Mouse (Mus musculus) thymus, adult 2 months (tissue): ENCODE measurements at regions not wholly inside any gene's neighbourhood (a gene's known extent, or its start where the extent isn't known, plus 50 kb on each side); places are given as distances from the start of the nearest gene placed in this dataset.

Experiments
- DNase-seq: peaks from one replicate; pipeline ENCODE4 v3.0.0; 2021
- H3K27ac ChIP-seq: fragments of 200-500 bp; 2 replicates; pipeline ENCODE4 v1.5.1; 2012; ENCODE audit warnings: low read length, control low read depth; ENCODE audit not compliant: control insufficient read depth, insufficient read depth
- H3K27me3 ChIP-seq: fragments of 200-500 bp; 2 replicates; pipeline ENCODE4 v1.6.1; 2012; ENCODE audit warnings: mild to moderate bottlenecking, low read length, moderate library complexity, mixed read lengths; ENCODE audit not compliant: control insufficient read depth, insufficient read depth
- H3K36me3 ChIP-seq: fragments of 200-500 bp; 2 replicates; pipeline ENCODE4 v1.6.1; 2012; ENCODE audit warnings: mild to moderate bottlenecking, low read length, moderate library complexity; ENCODE audit not compliant: control insufficient read depth, insufficient read depth
- H3K4me1 ChIP-seq: fragments of 200-500 bp; replicated peaks from 2 replicates; pipeline ENCODE4 v1.6.1; 2012; ENCODE audit warnings: low read length; ENCODE audit not compliant: control insufficient read depth, insufficient read depth
- H3K4me3 ChIP-seq: fragments of 200-500 bp; 2 replicates; pipeline ENCODE4 v1.5.1; 2012; ENCODE audit warnings: mild to moderate bottlenecking, low read length, control low read depth, moderate library complexity; ENCODE audit not compliant: control insufficient read depth, insufficient read depth
- CTCF ChIP-seq: fragments of 200-500 bp; IDR thresholded peaks from 2 replicates; pipeline ENCODE4 v1.5.1; 2012; ENCODE audit warnings: mild to moderate bottlenecking, control low read depth, low read length, moderate library complexity, borderline replicate concordance; ENCODE audit not compliant: control insufficient read depth, poor library complexity, insufficient read depth; ENCODE audit errors: extremely low read depth
- POLR2A ChIP-seq: fragments of 200-500 bp; IDR thresholded peaks from 2 replicates; pipeline ENCODE4 v1.6.1; 2012; ENCODE audit warnings: mild to moderate bottlenecking, low read length, control low read depth, moderate library complexity; ENCODE audit not compliant: control insufficient read depth, poor library complexity, insufficient read depth; ENCODE audit errors: extremely low read depth
- WGBS: fragments of 180-500 bp; shearing (Covaris S2); methylation state at CpG from one replicate; pipeline ENCODE4 v1.1.7; 2018; 5-methylcytosine and 5-hydroxymethylcytosine counted together

GRCm38 (mm10) chr5:121078531-121078930 lies 68.6 kb upstream of the Rph3a start:
- Histone ChIP-seq H3K27ac (no peak overlapping the region), H3K4me1 (no peaks in the 10 kb centered on the region), H3K27me3 (no peaks in the 10 kb centered on the region), H3K4me3 (no peak overlapping the region), H3K36me3 (no peaks in the 10 kb centered on the region)
- DNase-seq = peak; percentile 25
- TF ChIP-seq CTCF = no peak
- 20% methylated on average over 6 of the region's 6 CpGs for WGBS

- Histone ChIP-seq H3K4me3 (no peak overlapping the region), H3K36me3 (no peaks in the 10 kb centered on the region), H3K27ac (no peak overlapping the region), H3K27me3 (no peaks in the 10 kb centered on the region), H3K4me1 (no peaks in the 10 kb centered on the region)
- 84% methylated on average over 7 of the region's 7 CpGs for WGBS
- no peak for TF ChIP-seq POLR2A
- no peak for TF ChIP-seq CTCF
- DNase-seq = no peak
Observed at GRCm38 (mm10) chr5:121076741-121077140, 66.8 kb upstream of the Rph3a start.

- Histone ChIP-seq H3K36me3 (no peaks in the 10 kb centered on the region), H3K4me3 (no peak overlapping the region), H3K4me1 (no peaks in the 10 kb centered on the region), H3K27me3 (no peaks in the 10 kb centered on the region), H3K27ac (no peak overlapping the region)
- 14% methylated on average over 11 of the region's 11 CpGs for WGBS
- TF ChIP-seq POLR2A = no peak
- TF ChIP-seq CTCF = no peak
- DNase-seq = no peak
Observed at GRCm38 (mm10) chr5:121068821-121069220, 58.9 kb upstream of the Rph3a start.

GRCm38 (mm10) chr5:121064721-121065120 lies 54.8 kb upstream of the Rph3a start:
- Histone ChIP-seq H3K36me3 (no peaks in the 10 kb centered on the region), H3K27ac (no peak overlapping the region), H3K4me1 (no peaks in the 10 kb centered on the region), H3K27me3 (no peaks in the 10 kb centered on the region), H3K4me3 (no peak overlapping the region)
- DNase-seq = no peak
- no peak for TF ChIP-seq POLR2A
- no peak for TF ChIP-seq CTCF
- 88% methylated on average over 12 of the region's 12 CpGs for WGBS

GRCm38 (mm10) chr5:121062930-121063584 lies 53.2 kb upstream of the Rph3a start:
- WGBS = 58% methylated on average over 4 of the region's 4 CpGs
- Histone ChIP-seq H3K4me1 (no peaks in the 10 kb centered on the region), H3K36me3 (no peaks in the 10 kb centered on the region), H3K4me3 (no peak overlapping the region), H3K27ac (no peak overlapping the region), H3K27me3 (no peaks in the 10 kb centered on the region)
- no peak for DNase-seq
- TF ChIP-seq POLR2A (no peak), CTCF (no peak)

GRCm38 (mm10) chr5:121061688-121062087 lies 51.8 kb upstream of the Rph3a start:
- no peak for TF ChIP-seq CTCF
- no peak for TF ChIP-seq POLR2A
- no peak for DNase-seq
- H3K27ac ChIP-seq = no peak overlapping the region

More at GRCm38 (mm10) chr5:121061688-121062087, 51.8 kb upstream of the Rph3a start:
- Histone ChIP-seq H3K4me1 (no peaks in the 10 kb centered on the region), H3K4me3 (no peak overlapping the region), H3K36me3 (no peaks in the 10 kb centered on the region), H3K27me3 (no peaks in the 10 kb centered on the region)
- 67% methylated on average over 2 of the region's 2 CpGs for WGBS
